Mouse (Mus musculus) gastrocnemius, postnatal 10 days (tissue): Measurements from ENCODE around the gene Gm11549. TPM values are rescaled to one million over a fixed set of nuclear protein-coding genes. Genes with fewer than 3 reads are reported as not detected.

Experiments used
- DNase-seq: peaks from one replicate; pipeline ENCODE4 v3.0.0; 2021; ENCODE audit warnings: mixed read lengths
- long read RNA-seq, 2 experiments: library from polyadenylated mRNA; stranded (forward); transcript quantifications; one replicate each; pipeline ENCODE4 v2.0.0; 2021
- total RNA-seq, 2 experiments: library from RNA; stranded (reverse); gene quantifications; 2 replicates each; pipeline ENCODE4 v1.2.3; 2021

The Gm11549 gene
- under 1 TPM; 0.19 to 0.23 TPM for total RNA-seq
- long read RNA-seq, experiment 1: 0 reads
- long read RNA-seq, experiment 2: 0 reads

- peak; percentile 36 for DNase-seq
These were observed at the start of gene Gm11549 for GRCm38 (mm10) chr3:36521073-36522060. TSS of gene Gm11549 (minus strand) at chr3:36521813.

- no peak for DNase-seq
These were observed 48.2 kb upstream of the Gm11549 start for GRCm38 (mm10) chr3:36569836-36570235.

DNA sequence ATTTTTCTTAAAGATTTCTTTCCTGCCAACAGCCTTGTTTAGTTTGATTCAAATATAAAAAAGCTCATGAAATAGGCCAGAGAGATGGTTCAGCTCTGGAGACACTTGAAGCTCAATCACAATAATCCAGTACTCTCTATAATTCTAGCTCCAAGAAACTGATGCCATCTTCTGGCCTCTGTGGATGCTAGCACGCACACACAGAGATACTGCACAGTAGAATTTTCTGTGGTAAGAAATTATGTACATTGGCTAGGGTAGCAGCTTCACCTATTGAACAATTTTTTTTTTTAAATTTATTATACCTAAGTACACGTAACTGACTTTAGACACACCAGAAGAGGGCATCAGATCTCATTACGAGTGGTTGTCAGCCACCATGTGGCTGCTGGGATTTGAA, 42.1 kb upstream of the Gm11549 start:
- no peak for DNase-seq

DNA sequence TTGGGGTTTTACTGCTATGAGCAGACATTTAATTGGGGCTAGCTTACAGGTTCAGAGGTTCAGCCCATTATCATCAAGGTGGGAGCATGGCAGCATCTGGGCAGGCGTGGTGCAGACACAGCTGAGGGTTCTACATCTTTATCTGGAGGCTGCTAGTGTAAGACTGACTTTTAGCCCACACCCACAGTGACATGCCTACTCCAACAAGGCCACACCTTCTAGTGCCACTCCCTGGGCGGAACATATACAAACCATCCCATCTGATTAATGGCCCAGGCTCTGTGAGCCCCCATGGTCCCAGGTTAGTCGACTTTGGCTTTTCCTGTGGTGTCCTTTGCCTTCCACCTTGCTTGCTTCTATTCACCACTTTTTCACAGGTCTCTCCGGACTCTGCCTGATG, 38.0 kb upstream of the Gm11549 start:
- no peak for DNase-seq

GRCm38 (mm10) chr3:36557601-36558000, 36.0 kb upstream of the Gm11549 start:
- DNase-seq: no peak

DNA sequence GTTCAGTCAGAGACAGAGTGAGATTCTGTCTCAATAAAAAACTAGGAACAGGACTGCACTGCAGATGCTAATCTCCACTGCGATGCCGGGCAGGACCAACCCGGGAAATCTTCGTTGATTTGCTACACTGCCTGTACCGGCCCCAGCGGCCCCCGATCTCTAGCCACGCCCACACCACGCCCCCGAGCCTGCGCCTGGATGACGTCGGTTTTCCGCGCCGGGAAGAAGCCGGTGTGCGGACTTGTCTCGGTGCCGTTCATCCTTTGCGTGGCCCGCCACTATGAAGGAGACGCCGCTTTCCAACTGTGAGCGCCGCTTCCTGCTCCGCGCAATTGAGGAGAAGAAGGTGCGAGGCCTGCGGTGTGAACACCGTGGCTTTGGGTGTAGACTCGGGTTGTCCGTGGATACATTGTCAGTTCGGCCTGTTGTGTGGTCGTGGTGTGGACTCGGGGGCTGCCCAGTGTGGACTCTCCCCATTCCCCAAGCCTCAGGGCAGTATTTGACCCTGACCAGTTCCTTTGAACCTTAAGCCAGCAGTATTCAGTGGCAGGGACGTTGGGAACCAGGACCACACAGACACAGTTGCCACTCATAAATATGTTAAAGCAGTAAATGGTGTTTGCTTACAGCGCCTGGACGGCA, 30.9 kb upstream of the Gm11549 start, which contains the start of gene Exosc9:
TSS of gene Exosc9 (plus strand) at position 201 of the 642 bp plus-strand sequence.
- peak; percentile 96 for DNase-seq

DNA sequence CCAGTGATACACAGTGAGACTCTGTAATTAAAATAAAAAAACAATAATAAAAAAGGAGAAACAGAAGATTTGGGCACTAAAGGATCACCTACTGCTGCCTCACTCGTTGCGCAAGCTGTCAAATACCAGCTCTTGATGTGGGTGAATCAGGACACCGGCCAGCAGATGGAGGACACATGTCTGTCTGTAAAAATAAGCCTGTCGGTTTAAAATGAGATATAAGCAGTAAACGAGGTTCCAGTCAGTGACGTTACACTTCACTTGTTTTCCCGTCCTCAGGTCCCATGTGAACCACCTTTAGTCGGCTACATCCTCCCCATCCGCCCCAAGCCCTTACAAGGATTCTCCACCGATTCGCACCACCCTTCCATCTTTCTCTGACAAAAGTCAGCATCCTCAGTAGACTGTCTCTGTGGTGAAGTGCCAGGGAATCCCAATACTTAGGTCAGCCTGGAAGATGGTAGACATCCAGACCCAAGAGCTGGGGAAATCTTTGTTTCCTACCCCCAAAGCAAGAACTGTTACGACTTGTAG, 30.3 kb upstream of the Gm11549 start:
- no peak for DNase-seq

- DNase-seq: peak; percentile 44
These were observed 29.7 kb upstream of the Gm11549 start for GRCm38 (mm10) chr3:36551343-36551742.

GRCm38 (mm10) chr3:36544961-36545360, 23.3 kb upstream of the Gm11549 start:
- DNase-seq: no peak

DNA sequence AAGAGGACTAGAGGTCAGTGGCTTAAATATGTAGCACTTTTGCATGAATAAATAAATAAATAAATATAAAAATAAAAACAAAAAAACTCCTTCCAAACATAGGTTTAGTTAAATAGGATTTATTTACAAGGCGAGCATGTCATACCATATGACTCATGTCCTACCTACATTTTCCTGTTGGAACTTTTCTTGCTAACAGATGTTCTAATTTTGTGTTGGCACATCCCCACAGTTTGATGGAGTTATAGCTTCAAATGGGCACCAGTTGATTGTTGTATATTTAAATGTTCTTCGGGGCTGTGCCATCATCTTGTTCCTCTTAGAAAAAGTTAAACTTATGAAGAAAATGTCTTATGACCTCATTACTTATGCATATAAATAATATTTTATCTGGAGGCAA, 19.8 kb upstream of the Gm11549 start:
- DNase-seq: no peak

- DNase-seq: no peak
These were observed 19.1 kb upstream of the Gm11549 start for GRCm38 (mm10) chr3:36540756-36541155.

DNA sequence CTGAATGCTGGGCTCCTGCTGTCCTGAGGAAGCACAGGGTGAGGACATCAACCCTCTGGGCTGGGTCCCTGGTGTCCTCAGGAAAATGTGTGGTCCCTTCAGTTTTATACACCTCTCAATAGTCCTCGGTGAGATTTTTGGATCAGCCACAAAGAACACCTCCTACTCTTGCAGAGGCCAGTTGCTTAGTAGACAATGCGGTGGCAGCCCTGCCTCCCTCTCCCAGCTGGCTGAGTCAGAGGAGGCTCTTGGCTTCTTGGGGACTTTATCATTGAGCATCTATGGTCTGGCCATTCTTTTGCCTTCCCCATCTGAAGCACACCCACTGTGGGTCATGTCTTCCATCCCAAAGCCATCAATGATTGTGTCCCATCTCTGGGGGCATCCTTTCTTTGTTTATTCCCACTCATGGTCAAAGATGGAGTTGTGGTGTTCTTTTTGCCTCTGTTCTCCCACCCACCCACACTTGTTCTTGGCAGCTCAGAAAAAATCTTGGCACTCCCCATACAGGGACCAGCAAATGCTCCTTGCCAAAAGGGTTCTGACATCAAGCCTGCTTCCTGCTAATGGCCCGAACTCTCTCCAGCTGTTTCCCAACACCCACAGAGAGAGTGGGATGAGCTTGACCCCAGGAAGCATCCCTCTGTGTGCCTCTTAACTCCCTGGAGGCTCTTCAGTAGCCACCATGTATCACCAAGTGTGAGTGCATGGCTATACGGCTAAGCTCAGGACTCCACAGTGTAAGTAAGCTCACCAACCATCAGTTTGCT, 16.3 kb upstream of the Gm11549 start:
- no peak for DNase-seq

DNA sequence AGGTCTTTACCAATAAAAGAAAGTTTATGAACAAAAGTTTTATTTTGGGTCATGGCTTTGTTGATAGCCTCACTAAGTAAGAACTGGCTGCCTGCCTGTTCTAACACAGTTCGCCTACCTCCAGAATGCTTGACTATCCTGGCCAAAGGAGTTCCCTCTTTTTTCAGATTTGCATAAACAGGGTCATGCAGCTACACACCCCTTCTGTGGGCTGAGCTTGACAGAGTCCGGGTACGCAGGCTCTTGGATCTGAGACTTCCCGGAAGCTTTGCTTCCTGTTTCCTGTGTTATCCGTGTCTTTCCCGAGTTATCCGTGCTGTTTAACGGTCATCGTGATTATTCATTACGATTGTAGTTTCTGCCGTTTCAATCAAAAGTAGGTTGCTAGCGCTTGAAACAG, 14.4 kb upstream of the Gm11549 start:
- no peak for DNase-seq

GRCm38 (mm10) chr3:36533201-36533672, 11.6 kb upstream of the Gm11549 start:
- DNase-seq: no peak

DNA sequence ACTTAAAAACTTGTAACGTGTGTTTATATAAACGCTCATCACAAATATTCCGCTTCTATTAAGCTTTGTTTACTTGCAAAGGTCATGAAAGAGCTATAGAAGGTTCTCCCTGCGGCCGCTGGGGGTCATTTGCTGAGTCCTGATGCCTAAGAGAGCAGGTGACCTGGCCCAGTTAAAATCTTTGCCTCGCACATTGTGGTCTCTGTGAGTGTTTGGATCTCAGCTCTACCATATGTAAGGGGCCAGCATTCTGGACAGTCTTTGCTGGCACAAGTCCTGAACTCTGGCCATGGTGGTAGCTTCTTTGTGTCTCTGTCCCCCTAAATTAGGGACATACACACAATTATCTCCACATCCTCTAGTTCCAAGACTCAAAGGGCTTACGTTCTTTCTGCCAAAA, 11.1 kb upstream of the Gm11549 start:
- no peak for DNase-seq

GRCm38 (mm10) chr3:36531979-36532542, 10.4 kb upstream of the Gm11549 start:
- no peak for DNase-seq

- DNase-seq: no peak
These were observed 9.6 kb upstream of the Gm11549 start for GRCm38 (mm10) chr3:36531242-36531641.

- DNase-seq: no peak
These were observed 9.2 kb upstream of the Gm11549 start for GRCm38 (mm10) chr3:36530781-36531180.

- DNase-seq: no peak
These were observed 8.7 kb upstream of the Gm11549 start for GRCm38 (mm10) chr3:36530345-36530744.

GRCm38 (mm10) chr3:36524466-36524865, 2.9 kb upstream of the Gm11549 start:
- DNase-seq: no peak

DNA sequence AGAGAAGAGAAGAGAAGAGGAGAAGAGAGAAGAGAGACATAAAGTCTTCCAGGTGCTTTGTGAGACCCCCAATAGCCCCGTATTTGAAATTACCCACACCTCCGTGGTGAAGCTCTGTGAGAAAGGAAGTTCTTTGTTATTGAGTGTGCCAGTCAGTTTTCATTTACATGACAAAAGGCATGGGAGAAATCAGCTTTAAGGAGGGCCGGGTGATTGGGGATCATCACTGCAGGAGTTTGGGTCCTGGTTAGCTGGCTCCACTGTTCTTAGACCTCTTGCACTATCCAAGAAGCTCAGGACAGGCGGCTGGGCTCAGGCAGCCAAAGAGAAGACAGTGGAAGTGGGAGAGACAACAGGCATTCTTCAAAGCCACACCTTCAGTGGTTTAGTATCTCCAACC, 524 bp upstream of the Gm11549 start:
- DNase-seq: no peak

GRCm38 (mm10) chr3:36516196-36516595, 5.4 kb downstream of the Gm11549 start:
- DNase-seq: no peak
